Mouse (Mus musculus) intestine, embryonic 15.5 days (tissue): Measurements from ENCODE around the gene Vma21-ps. TPM values are rescaled to one million over a fixed set of nuclear protein-coding genes. Genes with fewer than 3 reads are reported as not detected.
"Not testable (repeated sequence)": the region's sequence is repeated elsewhere in the genome, so short reads cannot be mapped to it uniquely, and the experiment has no call there.

Source experiments
- ATAC-seq: fragments of 200-750 bp; cut with Nextera tagmentation; 2 replicates; pipeline ENCODE4 v1.8.0; 2017; ENCODE audit warnings: moderate TSS enrichment, moderate library complexity
- H3K27ac ChIP-seq: fragments of 300-500 bp; sonication (generic); 2 replicates; pipeline ENCODE4 v1.5.1; 2015; ENCODE audit warnings: mild to moderate bottlenecking, inconsistent platforms
- H3K27me3 ChIP-seq: fragments of 300-500 bp; sonication (generic); replicated peaks from 2 replicates; pipeline ENCODE4 v1.6.1; 2015; ENCODE audit warnings: inconsistent platforms
- H3K36me3 ChIP-seq: fragments of 300-500 bp; sonication (generic); 2 replicates; pipeline ENCODE4 v1.6.1; 2015; ENCODE audit warnings: inconsistent platforms
- H3K4me1 ChIP-seq: fragments of 300-500 bp; sonication (generic); replicated peaks from 2 replicates; pipeline ENCODE4 v1.6.1; 2015; ENCODE audit warnings: inconsistent platforms
- H3K4me2 ChIP-seq: fragments of 300-500 bp; sonication (generic); replicated peaks from 2 replicates; pipeline ENCODE4 v1.6.1; 2015; ENCODE audit warnings: mild to moderate bottlenecking, inconsistent platforms
- H3K4me3 ChIP-seq: fragments of 300-500 bp; sonication (generic); replicated peaks from 2 replicates; pipeline ENCODE4 v1.5.1; 2015; ENCODE audit warnings: inconsistent platforms
- H3K9ac ChIP-seq: fragments of 300-500 bp; sonication (generic); 2 replicates; pipeline ENCODE4 v1.6.1; 2015; ENCODE audit warnings: inconsistent platforms
- H3K9me3 ChIP-seq: fragments of 300-500 bp; sonication (generic); 2 replicates; pipeline ENCODE4 v1.6.1; 2016; ENCODE audit warnings: inconsistent platforms
- WGBS: fragments of 180-500 bp; shearing (Covaris S2); methylation state at CpG from one replicate; pipeline ENCODE4 v1.1.7; 2015; 5-methylcytosine and 5-hydroxymethylcytosine counted together
- polyA plus RNA-seq: library from polyadenylated mRNA; unstranded; fragments of >200 nt; fragmentation: Nextera tagmentation; extraction: Ambion mirVana; gene quantifications from 2 replicates; pipeline ENCODE4 v1.2.1, GENCODE M21; 2015

Gene Vma21-ps
- polyA plus RNA-seq: 3.3 and 3.4 TPM in 2 replicates

DNA sequence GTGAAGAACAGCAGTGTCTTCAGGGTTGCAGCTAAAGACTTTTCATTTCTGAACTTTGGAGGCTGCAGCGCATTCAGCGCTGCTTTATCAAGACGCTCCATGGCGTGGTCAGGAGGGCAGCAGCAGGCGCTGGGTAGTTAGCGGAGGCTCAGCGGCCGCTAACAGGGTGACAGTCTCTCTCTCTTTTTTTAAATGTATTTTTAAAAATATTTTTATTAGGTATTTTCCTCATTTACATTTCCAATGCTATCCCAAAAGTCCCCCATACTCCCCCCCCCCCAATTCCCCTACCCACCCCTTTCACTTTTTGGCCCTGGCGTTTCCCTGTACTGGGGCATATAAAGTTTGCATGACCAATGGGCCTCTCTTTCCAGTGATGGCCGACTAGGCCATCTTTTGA is at the start of gene Vma21-ps:
TSS of gene Vma21-ps (minus strand) at position 101 of the 400 bp plus-strand sequence.
- not testable (repeated sequence) for H3K27me3 ChIP-seq, H3K36me3 ChIP-seq, H3K4me3 ChIP-seq, H3K4me1 ChIP-seq, H3K4me2 ChIP-seq, H3K27ac ChIP-seq, H3K9ac ChIP-seq, ATAC-seq, H3K9me3 ChIP-seq
- WGBS: 96% methylated on average over 10 of the region's 10 CpGs

DNA sequence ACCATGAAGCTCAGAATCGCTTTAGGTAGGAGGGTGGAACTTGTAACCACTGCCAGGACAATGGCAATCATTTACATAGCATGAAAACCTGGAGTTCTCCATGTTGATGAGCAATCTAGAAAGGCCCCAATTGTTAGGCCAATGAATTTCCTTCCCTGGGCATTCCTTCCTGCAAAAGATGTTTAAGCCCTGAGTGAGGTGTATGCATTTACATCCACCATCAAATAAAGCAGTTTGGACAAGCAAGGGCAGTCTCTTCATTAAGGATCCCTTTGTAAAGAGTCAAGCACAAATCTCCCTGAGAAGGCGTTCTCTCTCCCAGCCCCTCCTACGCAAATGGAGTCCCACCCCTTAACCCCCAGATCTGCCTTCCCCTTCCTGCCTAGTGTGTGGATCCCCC is 46.0 kb upstream of the Vma21-ps start:
- H3K9me3 ChIP-seq: no peaks in the 10 kb centered on the region
- no peaks in the 10 kb centered on the region for H3K4me1 ChIP-seq
- H3K4me2 ChIP-seq: no peak overlapping the region
- no peak overlapping the region for H3K4me3 ChIP-seq
- H3K9ac ChIP-seq: no peak overlapping the region
- H3K27ac ChIP-seq: no peak overlapping the region
- 88% methylated on average over 3 of the region's 3 CpGs for WGBS
- H3K36me3 ChIP-seq: no peaks in the 10 kb centered on the region
- no peaks in the 10 kb centered on the region for H3K27me3 ChIP-seq
- ATAC-seq: no peak

DNA sequence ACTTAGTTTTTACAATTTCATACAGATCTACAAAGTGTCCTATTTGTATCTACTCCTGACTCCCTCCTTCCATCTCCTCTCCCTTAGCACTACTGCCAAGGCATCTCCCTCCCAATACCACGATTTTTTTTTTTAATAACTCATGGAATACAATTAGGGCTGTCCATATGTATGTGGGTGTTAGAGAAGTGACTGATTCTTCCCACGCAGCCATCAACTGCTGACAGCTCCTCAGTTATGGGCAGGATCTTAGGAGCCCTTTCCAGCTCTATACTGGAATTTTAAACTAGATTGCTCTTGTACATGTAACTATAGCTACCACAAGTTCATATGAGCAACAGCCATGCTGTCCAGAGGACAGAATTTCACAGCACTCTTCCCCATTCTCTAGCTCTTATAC is 33.6 kb upstream of the Vma21-ps start:
- Histone ChIP-seq H3K9me3 (no peaks in the 10 kb centered on the region), H3K4me1 (no peaks in the 10 kb centered on the region), H3K27me3 (no peaks in the 10 kb centered on the region), H3K27ac (no peak overlapping the region), H3K9ac (no peak overlapping the region), H3K36me3 (no peaks in the 10 kb centered on the region), H3K4me3 (no peak overlapping the region), H3K4me2 (no peak overlapping the region)
- 77% methylated on average over 2 of the region's 2 CpGs for WGBS
- no peak for ATAC-seq

GRCm38 (mm10) chr4:52526464-52526863 is 29.4 kb upstream of the Vma21-ps start:
- WGBS: 78% methylated on average over 5 of the region's 5 CpGs
- no peak overlapping the region for H3K9ac ChIP-seq
- no peaks in the 10 kb centered on the region for H3K4me1 ChIP-seq
- H3K9me3 ChIP-seq: no peaks in the 10 kb centered on the region
- H3K36me3 ChIP-seq: no peaks in the 10 kb centered on the region
- no peak overlapping the region for H3K4me3 ChIP-seq
- no peak overlapping the region for H3K27ac ChIP-seq
- no peak overlapping the region for H3K4me2 ChIP-seq
- no peak for ATAC-seq
- no peaks in the 10 kb centered on the region for H3K27me3 ChIP-seq

GRCm38 (mm10) chr4:52519301-52519700 is 22.3 kb upstream of the Vma21-ps start:
- no peak for ATAC-seq
- H3K4me2 ChIP-seq: no peak overlapping the region
- H3K9me3 ChIP-seq: no peaks in the 10 kb centered on the region
- WGBS: 70% methylated on average over 5 of the region's 5 CpGs
- no peak overlapping the region for H3K9ac ChIP-seq
- no peak overlapping the region for H3K27ac ChIP-seq
- no peak overlapping the region for H3K4me3 ChIP-seq
- no peaks in the 10 kb centered on the region for H3K27me3 ChIP-seq
- no peaks in the 10 kb centered on the region for H3K4me1 ChIP-seq
- H3K36me3 ChIP-seq: no peaks in the 10 kb centered on the region

GRCm38 (mm10) chr4:52517580-52517979 is 20.5 kb upstream of the Vma21-ps start:
- H3K9ac ChIP-seq: no peak overlapping the region
- no peaks in the 10 kb centered on the region for H3K36me3 ChIP-seq
- H3K4me2 ChIP-seq: no peak overlapping the region
- no peak overlapping the region for H3K27ac ChIP-seq
- H3K9me3 ChIP-seq: no peaks in the 10 kb centered on the region
- H3K4me1 ChIP-seq: no peaks in the 10 kb centered on the region
- no peaks in the 10 kb centered on the region for H3K27me3 ChIP-seq
- ATAC-seq: no peak
- WGBS: 24% methylated on average over 4 of the region's 4 CpGs
- no peak overlapping the region for H3K4me3 ChIP-seq

DNA sequence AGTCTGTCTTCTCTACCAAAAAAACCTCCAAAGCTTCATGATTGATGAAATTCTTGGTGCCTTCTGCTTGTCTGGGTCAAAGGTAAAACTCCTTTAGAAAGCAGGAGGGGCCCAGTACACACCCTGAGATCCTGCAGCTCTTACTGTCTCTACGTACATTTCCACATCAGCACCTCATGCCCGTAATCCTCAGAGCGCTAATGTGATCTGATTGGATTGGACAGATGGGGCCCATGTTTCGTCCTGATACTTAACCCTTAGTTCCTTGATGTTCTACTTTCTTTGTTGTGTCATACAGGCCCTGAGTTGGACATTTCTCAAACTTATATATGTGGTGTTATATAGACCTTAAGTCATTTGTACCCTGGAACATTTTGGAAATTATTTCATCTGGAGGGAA is 9.6 kb downstream of the Vma21-ps start:
- Histone ChIP-seq H3K27ac (no peak overlapping the region), H3K4me1 (no peaks in the 10 kb centered on the region), H3K4me3 (no peak overlapping the region), H3K9me3 (no peaks in the 10 kb centered on the region), H3K27me3 (no peaks in the 10 kb centered on the region), H3K9ac (no peak overlapping the region), H3K36me3 (0 out of 2 replicates have a peak, but pooled peaks cover 6% of the 10 kb centered on the region), H3K4me2 (no peak overlapping the region)
- no peak for ATAC-seq
- WGBS: 85% methylated on average over 4 of the region's 4 CpGs

GRCm38 (mm10) chr4:52473431-52473830 is 23.6 kb downstream of the Vma21-ps start:
- Histone ChIP-seq H3K9ac (no peak overlapping the region), H3K27me3 (no peaks in the 10 kb centered on the region), H3K36me3 (0 out of 2 replicates have a peak, but pooled peaks cover 9% of the 10 kb centered on the region), H3K27ac (no peak overlapping the region), H3K4me2 (no peak overlapping the region), H3K4me3 (no peak overlapping the region), H3K9me3 (no peaks in the 10 kb centered on the region), H3K4me1 (no peaks in the 10 kb centered on the region)
- WGBS: 70% methylated on average over 3 of the region's 3 CpGs
- ATAC-seq: peak; percentile 73; the same call in 1 of the 2 replicates

GRCm38 (mm10) chr4:52461321-52461720 is 35.7 kb downstream of the Vma21-ps start:
- Histone ChIP-seq H3K27me3 (no peaks in the 10 kb centered on the region), H3K36me3 (peaks cover 12% of the 10 kb centered on the region; the same call in 1 of the 2 replicates), H3K4me3 (no peak overlapping the region), H3K4me1 (no peaks in the 10 kb centered on the region), H3K27ac (no peak overlapping the region), H3K9ac (no peak overlapping the region), H3K9me3 (no peaks in the 10 kb centered on the region), H3K4me2 (no peak overlapping the region)
- WGBS: 91% methylated on average over 5 of the region's 5 CpGs
- no peak for ATAC-seq

GRCm38 (mm10) chr4:52459726-52460125 is 37.3 kb downstream of the Vma21-ps start:
- Histone ChIP-seq H3K4me2 (no peak overlapping the region), H3K4me3 (no peak overlapping the region), H3K27me3 (no peaks in the 10 kb centered on the region), H3K4me1 (no peaks in the 10 kb centered on the region), H3K36me3 (peaks cover 12% of the 10 kb centered on the region; the same call in 1 of the 2 replicates), H3K9ac (no peak overlapping the region), H3K9me3 (no peaks in the 10 kb centered on the region), H3K27ac (no peak overlapping the region)
- WGBS: 95% methylated on average over 1 of the region's 1 CpGs
- no peak for ATAC-seq

Other genes starting within 250 kb of the Vma21-ps start
- 143 and 187 TPM in 2 replicates for gene Smc2, start 58.0 kb downstream of the Vma21-ps start, polyA plus RNA-seq
- not detected in 2 replicates for gene Toporsl, start 99.0 kb upstream of the Vma21-ps start, polyA plus RNA-seq